Mouse (Mus musculus): ENCODE measurements at regions not wholly inside any gene's neighbourhood (a gene's known extent, or its start where the extent isn't known, plus 50 kb on each side); places are given as distances from the start of the nearest gene placed in this dataset.

DNA sequence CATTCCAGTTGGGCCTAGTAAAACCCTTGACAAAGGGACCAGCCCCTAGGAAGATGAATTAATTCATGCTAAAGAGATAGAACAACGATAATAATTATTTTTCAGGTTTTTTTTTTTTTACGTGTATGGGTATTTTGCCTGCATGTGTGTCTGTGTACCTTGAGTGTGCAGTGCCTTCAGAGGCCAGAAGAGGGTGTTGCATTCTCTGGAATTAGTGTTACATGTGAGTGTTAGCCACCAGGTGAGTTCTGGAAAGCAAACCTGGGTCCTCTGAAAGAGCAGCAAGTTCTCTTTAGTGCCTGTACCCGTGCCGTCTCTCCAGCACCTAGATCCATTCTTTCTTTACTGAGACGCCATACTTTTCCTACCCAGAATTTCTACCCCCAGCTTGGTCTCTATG lies 92.8 kb upstream of the Sox13 start:
- Histone ChIP-seq H3K27me3 (replicated peaks) (no peaks in the 10 kb centered on the region), H3K27ac (ENCODE audit: poor library complexity, severe bottlenecking) (no peak overlapping the region), H3K4me2 (no peak overlapping the region), H3K9ac (no peak overlapping the region), H3K9me3 (replicated peaks) (peaks cover 5% of the 10 kb centered on the region; the same call in 1 of the 2 replicates), H3K4me3 (no peak overlapping the region), H3K36me3 (no peaks in the 10 kb centered on the region), H3K4me1 (replicated peaks) (peaks cover 13% of the 10 kb centered on the region)
- no peak for ATAC-seq (ENCODE audit: insufficient number of reproducible peaks, low FRiP score)
- WGBS: 89% methylated on average over 5 of the region's 5 CpGs

DNA sequence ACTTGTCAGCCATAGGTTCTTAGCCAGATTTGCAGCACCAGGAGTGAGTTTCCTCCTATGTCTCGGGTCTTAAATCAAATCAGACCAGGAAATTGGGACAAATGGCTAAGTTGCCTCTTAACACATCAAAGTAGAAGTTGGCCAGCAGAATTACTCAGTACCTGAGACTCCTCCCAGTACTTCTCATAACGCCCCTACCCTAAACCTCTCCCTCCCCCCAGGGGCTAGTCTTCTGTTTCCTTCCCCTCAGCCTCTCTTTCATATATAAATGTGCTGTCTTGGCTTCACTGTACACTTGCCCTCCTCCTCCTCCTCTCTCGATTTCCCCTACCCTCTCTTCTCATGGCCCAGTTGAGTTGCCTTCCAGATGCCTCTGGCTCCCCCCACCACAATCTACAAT lies 79.9 kb upstream of the Sox13 start:
- Histone ChIP-seq H3K4me2 (no peak overlapping the region), H3K9me3 (replicated peaks) (no peaks in the 10 kb centered on the region), H3K4me3 (no peak overlapping the region), H3K4me1 (replicated peaks) (peaks cover 4% of the 10 kb centered on the region; the same call in 1 of the 2 replicates), H3K27me3 (replicated peaks) (no peaks in the 10 kb centered on the region), H3K36me3 (no peaks in the 10 kb centered on the region), H3K9ac (no peak overlapping the region), H3K27ac (ENCODE audit: poor library complexity, severe bottlenecking) (no peak overlapping the region)
- no peak for ATAC-seq (ENCODE audit: insufficient number of reproducible peaks, low FRiP score)
- WGBS: 55% methylated on average over 3 of the region's 3 CpGs

DNA sequence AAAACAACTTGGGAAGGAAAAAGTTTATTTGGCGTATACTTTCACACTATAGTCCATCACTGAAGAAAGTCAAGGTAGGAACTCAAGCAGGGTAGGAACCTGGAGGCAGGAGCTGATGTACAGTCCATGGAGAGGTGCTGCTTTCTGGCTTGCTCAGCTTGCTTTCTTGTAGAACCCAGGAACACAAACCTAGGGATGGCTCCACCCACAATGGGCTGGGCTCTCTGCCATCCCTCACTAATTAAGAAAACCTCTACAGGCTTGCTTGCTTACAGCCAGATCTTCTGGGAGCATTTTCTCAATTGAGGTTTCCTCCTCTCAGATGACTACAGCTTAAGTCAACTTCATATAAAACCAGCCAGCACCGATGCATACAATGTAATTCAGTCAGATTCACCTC lies 79.2 kb upstream of the Sox13 start:
- no peaks in the 10 kb centered on the region for H3K9me3 ChIP-seq (replicated peaks)
- no peak overlapping the region for H3K4me3 ChIP-seq
- ATAC-seq (ENCODE audit: insufficient number of reproducible peaks, low FRiP score): no peak
- no peak overlapping the region for H3K9ac ChIP-seq
- H3K4me1 ChIP-seq (replicated peaks): peaks cover 4% of the 10 kb centered on the region; the same call in 1 of the 2 replicates
- 88% methylated on average over 2 of the region's 2 CpGs for WGBS
- no peak overlapping the region for H3K4me2 ChIP-seq
- H3K27me3 ChIP-seq (replicated peaks): no peaks in the 10 kb centered on the region
- no peaks in the 10 kb centered on the region for H3K36me3 ChIP-seq
- H3K27ac ChIP-seq (ENCODE audit: poor library complexity, severe bottlenecking): no peak overlapping the region

DNA sequence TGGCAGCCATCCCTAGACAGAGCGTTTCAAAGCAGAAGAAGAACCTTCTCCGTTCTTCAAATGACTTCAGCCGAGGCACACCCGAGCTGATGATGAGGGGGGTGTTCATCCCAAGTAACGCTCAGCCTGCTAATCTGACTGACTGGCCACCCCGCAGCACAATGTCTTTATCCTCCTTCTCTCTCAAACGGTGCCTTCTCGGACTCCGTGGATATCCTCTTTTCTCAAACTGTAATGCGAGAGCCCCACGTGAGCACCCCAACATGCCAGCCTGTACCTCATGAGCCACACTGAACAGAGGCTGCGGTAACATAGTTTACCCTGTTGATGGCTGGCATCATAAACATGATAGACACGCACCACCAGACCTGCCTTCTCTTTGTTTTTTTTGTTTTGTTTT lies 76.8 kb upstream of the Sox13 start:
- ATAC-seq (ENCODE audit: insufficient number of reproducible peaks, low FRiP score): no peak
- Histone ChIP-seq H3K36me3 (no peaks in the 10 kb centered on the region), H3K27me3 (replicated peaks) (no peaks in the 10 kb centered on the region), H3K4me2 (no peak overlapping the region), H3K4me1 (replicated peaks) (peaks cover 4% of the 10 kb centered on the region; the same call in 1 of the 2 replicates), H3K4me3 (no peak overlapping the region), H3K9ac (no peak overlapping the region), H3K9me3 (replicated peaks) (no peaks in the 10 kb centered on the region), H3K27ac (ENCODE audit: poor library complexity, severe bottlenecking) (no peak overlapping the region)
- WGBS: 72% methylated on average over 13 of the region's 13 CpGs

DNA sequence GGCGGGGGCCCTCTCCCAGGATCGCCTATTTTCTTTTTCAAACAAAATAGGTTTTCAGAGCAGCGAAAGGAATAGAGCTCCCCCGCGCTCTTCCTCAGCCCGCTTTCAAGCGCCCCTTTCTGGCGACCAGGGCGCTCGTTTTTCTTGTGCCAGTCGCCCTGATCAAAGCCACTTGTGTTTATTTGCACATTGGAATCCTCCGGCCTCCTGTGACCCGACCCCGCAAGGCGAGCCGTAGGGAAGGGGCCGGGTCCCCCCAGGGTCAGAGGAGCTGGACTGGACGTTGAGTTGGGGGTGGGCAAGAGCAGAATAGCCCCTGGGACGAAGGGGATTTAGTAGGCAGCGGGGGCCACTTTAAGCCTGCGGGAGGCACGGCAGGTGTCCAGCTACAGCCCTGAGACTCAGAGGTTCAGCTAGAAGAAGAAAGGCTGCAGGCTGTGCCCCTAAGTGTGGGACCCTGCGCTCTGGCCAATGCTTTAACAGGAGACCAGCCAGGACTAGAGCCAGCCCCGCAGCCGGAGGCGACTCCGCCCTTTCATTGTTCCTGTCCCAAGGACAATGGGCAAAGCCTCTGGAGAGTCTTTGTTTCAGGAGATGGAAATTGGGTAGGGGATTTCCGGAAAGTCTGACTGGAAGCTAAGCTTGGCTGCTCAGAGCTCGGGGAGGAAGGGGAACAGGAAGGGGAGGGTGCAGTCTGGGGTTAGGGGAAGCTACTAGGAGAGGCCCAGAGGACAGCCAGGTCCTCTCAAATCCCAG lies 69.0 kb upstream of the Sox13 start:
- Histone ChIP-seq H3K36me3 (no peaks in the 10 kb centered on the region), H3K9me3 (replicated peaks) (no peaks in the 10 kb centered on the region)
- 2% methylated on average over 29 of the region's 29 CpGs for whole genome bisulfite sequencing

DNA sequence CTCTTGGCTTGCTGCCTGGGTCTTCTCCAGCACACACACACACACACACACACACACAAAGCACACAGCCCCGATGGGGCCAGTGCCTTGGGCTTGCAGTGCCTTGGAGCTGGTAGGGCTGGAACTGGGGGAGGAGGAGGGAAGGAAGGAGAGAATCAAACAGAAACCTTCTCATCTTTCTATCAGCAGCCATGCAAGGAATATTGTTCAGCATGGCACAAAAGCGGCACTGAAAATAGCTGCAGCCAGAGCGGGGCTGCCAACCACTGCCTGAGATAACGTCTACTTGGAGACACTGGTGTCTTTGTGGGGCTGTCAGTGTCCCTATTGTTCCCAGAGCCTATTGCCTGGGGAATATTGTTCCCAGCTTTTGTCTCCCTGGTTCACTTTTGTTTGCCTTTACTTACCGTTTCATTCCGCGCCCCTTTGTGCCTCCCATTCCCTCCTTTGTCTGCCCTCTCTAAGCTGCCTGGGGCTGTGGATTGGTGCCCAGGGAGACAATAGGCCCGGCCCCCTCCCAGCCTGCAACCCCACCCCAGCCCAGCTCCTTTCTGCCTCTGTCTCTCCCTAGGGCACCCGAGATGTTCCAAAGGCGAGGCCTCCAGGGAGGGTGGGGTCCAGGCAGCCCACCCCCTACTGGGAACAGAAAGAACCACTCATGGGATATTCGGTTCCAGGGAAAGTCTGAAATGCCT lies 68.3 kb upstream of the Sox13 start:
- Histone ChIP-seq H3K36me3 (no peaks in the 10 kb centered on the region), H3K4me3 (peak overlapping the region; percentile 39), H3K27me3 (replicated peaks) (no peaks in the 10 kb centered on the region), H3K9ac (peak overlapping the region; percentile 72), H3K9me3 (replicated peaks) (no peaks in the 10 kb centered on the region), H3K4me1 (replicated peaks) (peaks cover 26% of the 10 kb centered on the region), H3K4me2 (peak overlapping the region; percentile 74), H3K27ac (ENCODE audit: poor library complexity, severe bottlenecking) (peak overlapping the region; percentile 65)
- 5% methylated on average over 11 of the region's 11 CpGs for WGBS
- peak; percentile 58 for ATAC-seq (ENCODE audit: insufficient number of reproducible peaks, low FRiP score)

More for the DNA sequence above, 69.0 kb upstream of the Sox13 start:
- H3K4me3 ChIP-seq: peak overlapping the region; percentile 39
- peak overlapping the region; percentile 74 for H3K4me2 ChIP-seq
- no peaks in the 10 kb centered on the region for H3K27me3 ChIP-seq (replicated peaks)
- peaks cover 20% of the 10 kb centered on the region for H3K4me1 ChIP-seq (replicated peaks)
- peak overlapping the region; percentile 72 for H3K9ac ChIP-seq
- ATAC-seq (ENCODE audit: insufficient number of reproducible peaks, low FRiP score): peak; percentile 69
- H3K27ac ChIP-seq (ENCODE audit: poor library complexity, severe bottlenecking): peak overlapping the region; percentile 65

DNA sequence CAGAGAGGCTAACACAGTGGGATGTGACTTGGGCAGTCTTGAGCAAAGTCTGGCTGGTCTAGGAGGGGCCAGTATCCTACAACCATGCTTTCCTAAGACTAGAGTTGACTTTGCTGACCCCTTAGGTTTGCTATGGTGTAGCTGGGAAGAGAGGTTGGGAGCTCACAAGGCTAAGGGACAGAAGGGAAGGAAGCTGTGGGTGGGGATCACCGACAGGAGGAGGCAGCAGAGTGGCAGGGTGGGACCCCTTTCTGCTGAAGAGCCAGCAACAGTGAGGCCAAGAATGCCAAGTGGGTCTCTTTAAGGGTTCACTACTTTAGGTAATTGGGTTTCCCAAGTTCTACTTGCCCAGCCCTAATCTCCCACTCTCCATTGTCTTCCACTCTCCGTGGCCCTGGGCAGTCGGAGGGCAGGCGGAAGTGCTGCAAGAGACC lies 67.7 kb upstream of the Sox13 start:
- H3K27me3 ChIP-seq (replicated peaks): no peaks in the 10 kb centered on the region
- H3K9me3 ChIP-seq (replicated peaks): no peaks in the 10 kb centered on the region
- peaks cover 32% of the 10 kb centered on the region for H3K4me1 ChIP-seq (replicated peaks)
- peak overlapping the region; percentile 65 for H3K27ac ChIP-seq (ENCODE audit: poor library complexity, severe bottlenecking)
- no peaks in the 10 kb centered on the region for H3K36me3 ChIP-seq
- no peak overlapping the region for H3K9ac ChIP-seq
- whole genome bisulfite sequencing: 2% methylated on average over 4 of the region's 4 CpGs
- H3K4me2 ChIP-seq: peak overlapping the region; percentile 74
- no peak overlapping the region for H3K4me3 ChIP-seq
- ATAC-seq (ENCODE audit: insufficient number of reproducible peaks, low FRiP score): 0 out of 2 replicates have a peak, but pooled peaks have one; percentile 6

DNA sequence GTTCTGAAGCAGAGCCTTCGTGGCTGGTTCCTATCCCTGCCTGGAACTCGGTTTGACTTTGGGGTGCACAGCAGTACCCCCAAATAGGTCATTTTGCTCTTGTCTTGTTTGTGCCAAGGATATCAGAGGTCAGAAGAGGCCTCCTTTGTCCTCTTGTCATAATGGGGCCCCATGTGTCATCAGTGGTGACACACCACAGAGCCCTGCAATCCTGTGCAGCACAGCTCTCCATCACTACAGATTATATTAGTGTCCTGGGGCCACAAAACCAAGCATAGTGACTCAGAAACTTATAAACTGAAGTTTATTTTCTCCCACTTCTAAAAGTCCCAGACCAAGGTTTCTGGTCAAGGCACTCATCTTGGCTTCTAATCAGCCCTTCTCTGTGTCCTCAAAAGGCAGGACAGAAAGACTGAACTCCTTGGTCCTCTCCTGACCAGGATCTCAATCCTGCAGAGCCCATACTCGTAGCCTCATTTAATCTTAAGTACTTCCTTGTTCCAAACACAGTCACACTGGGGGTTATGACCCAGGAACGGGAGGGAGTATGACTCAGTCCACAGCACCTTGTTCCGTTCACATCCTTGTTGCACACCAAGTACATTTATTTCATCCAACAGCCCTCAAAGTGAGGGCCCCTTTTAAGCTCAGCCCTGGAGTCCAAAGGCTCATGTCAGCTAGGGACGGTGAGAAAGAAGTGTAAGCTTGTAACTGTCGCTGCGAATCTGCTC lies 63.2 kb upstream of the Sox13 start:
- H3K27me3 ChIP-seq (replicated peaks): no peaks in the 10 kb centered on the region
- H3K9ac ChIP-seq: no peak overlapping the region
- H3K4me2 ChIP-seq: no peak overlapping the region
- H3K4me3 ChIP-seq: no peak overlapping the region
- H3K4me1 ChIP-seq (replicated peaks): peaks cover 28% of the 10 kb centered on the region
- 43% methylated on average over 8 of the region's 8 CpGs for WGBS
- H3K27ac ChIP-seq (ENCODE audit: poor library complexity, severe bottlenecking): no peak overlapping the region
- H3K36me3 ChIP-seq: no peaks in the 10 kb centered on the region
- ATAC-seq (ENCODE audit: insufficient number of reproducible peaks, low FRiP score): no peak
- H3K9me3 ChIP-seq (replicated peaks): no peaks in the 10 kb centered on the region

DNA sequence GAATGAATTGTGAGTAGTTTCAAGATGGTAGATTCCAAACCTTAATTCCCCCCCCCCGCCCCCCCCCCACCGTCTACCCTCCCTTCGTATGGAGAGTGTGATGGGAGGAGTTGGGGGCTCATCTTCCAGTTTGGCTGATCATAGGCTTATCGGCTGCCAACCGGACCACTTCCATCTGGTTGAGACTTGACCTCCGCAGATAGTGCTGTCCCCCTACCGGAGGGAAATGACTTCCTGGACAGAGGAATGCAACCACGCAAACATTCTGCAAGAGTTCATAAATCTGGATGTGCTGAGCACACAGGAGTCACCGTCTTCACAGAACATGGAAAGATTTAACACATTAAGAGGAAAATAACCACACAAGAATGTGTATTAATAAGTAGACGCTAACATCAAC lies 62.2 kb upstream of the Sox13 start:
- 51% methylated on average over 10 of the region's 10 CpGs for WGBS
- Histone ChIP-seq H3K9me3 (replicated peaks) (no peaks in the 10 kb centered on the region), H3K4me2 (no peak overlapping the region), H3K27me3 (replicated peaks) (no peaks in the 10 kb centered on the region), H3K4me1 (replicated peaks) (peaks cover 21% of the 10 kb centered on the region), H3K27ac (ENCODE audit: poor library complexity, severe bottlenecking) (no peak overlapping the region), H3K9ac (no peak overlapping the region), H3K4me3 (no peak overlapping the region), H3K36me3 (no peaks in the 10 kb centered on the region)
- no peak for ATAC-seq (ENCODE audit: insufficient number of reproducible peaks, low FRiP score)

DNA sequence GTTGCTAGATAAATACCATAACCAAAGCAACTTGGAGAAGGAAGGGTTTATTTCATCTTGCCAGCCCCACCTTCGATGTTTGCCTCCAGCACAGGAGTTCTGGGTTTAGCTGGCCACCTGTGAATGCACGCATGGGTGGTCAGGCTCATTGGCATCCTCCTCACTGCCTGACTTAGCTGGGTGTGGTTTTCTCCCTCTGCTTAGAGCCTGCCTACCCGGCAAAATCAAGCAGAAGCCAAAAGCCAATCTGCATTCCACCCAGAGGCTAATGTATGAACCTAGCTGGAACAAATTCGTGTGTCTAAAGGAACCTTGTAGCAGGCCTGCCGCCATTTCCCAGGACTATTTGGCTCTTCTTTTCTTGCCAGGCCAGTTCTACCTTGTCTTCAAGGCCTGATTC lies 58.7 kb upstream of the Sox13 start:
- Histone ChIP-seq H3K4me3 (no peak overlapping the region), H3K4me1 (replicated peaks) (peaks cover 20% of the 10 kb centered on the region), H3K9ac (no peak overlapping the region), H3K36me3 (no peaks in the 10 kb centered on the region), H3K4me2 (no peak overlapping the region), H3K27ac (ENCODE audit: poor library complexity, severe bottlenecking) (no peak overlapping the region), H3K27me3 (replicated peaks) (no peaks in the 10 kb centered on the region), H3K9me3 (replicated peaks) (no peaks in the 10 kb centered on the region)
- ATAC-seq (ENCODE audit: insufficient number of reproducible peaks, low FRiP score): no peak
- 58% methylated on average over 5 of the region's 5 CpGs for WGBS

DNA sequence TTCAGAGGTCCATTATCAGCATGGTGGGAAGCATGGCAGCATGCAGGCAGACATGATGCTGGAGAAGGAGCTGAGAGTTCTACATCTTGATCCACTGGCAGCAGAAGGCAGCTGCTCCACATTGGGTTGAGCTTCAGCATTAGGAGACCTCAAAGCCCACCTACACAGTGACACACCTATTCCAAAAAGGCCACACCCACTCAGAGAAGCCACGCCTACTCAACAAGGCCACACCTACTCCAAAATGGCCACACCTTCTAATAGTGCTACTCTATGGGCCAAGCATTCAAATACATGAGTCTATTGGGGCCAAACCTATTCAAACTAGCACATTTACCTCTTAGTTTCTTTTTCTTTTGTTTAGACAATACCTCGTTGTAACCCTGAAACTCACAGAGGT lies 50.4 kb upstream of the Sox13 start:
- Histone ChIP-seq H3K9me3 (replicated peaks) (no peaks in the 10 kb centered on the region), H3K27me3 (replicated peaks) (no peaks in the 10 kb centered on the region), H3K4me1 (replicated peaks) (peaks cover 14% of the 10 kb centered on the region), H3K4me2 (no peak overlapping the region), H3K36me3 (no peaks in the 10 kb centered on the region), H3K4me3 (no peak overlapping the region), H3K9ac (no peak overlapping the region), H3K27ac (ENCODE audit: poor library complexity, severe bottlenecking) (no peak overlapping the region)
- ATAC-seq (ENCODE audit: insufficient number of reproducible peaks, low FRiP score): no peak
- WGBS: 71% methylated on average over 2 of the region's 2 CpGs

Data from heart, embryonic 12.5 days (tissue).